Mouse (Mus musculus): ENCODE data around the gene Dst. TPM values are rescaled to one million over a fixed set of nuclear protein-coding genes. Genes with fewer than 3 reads are reported as not detected.
A peak's percentile ranks its signal among the peaks of the same experiment; 100 is the strongest.

The Dst gene
- total RNA-seq, 2 experiments from 2014 or later: 238 TPM

DNA sequence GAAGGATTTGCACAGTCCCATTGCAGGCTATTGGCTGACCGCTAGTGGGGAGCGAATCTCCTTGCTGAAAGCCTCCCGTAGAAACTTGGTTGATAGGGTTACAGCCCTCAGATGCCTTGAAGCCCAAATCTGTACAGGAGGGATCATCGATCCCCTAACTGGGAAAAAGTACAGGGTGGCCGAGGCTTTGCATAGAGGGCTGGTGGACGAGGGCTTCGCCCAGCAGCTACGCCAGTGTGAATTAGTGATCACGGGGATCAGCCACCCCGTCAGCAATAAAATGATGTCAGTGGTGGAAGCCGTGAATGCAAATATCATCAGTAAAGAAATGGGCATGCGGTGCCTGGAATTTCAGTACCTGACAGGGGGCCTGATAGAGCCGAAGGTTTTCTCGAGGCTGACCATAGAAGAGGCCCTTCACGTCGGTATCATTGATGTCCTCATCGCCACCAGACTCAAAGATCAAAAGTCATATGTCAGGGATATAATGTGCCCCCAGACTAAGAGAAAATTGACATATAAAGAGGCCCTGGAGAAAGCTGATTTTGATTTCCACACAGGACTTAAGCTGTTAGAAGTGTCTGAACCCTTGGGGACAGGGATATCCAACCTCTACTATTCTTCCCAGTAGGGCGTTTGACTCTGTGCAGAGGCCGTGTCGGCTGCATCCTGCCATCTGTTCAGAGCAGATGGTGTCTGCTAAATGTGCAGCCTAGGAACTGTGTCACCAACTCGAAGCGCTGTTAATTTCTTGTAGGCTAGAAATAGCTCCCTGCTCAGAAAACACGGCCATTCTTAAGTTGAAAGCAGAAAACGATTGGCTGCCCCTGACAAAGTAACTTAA, 274.6 kb downstream of the Dst start:
- DNase-seq: no peak

DNA sequence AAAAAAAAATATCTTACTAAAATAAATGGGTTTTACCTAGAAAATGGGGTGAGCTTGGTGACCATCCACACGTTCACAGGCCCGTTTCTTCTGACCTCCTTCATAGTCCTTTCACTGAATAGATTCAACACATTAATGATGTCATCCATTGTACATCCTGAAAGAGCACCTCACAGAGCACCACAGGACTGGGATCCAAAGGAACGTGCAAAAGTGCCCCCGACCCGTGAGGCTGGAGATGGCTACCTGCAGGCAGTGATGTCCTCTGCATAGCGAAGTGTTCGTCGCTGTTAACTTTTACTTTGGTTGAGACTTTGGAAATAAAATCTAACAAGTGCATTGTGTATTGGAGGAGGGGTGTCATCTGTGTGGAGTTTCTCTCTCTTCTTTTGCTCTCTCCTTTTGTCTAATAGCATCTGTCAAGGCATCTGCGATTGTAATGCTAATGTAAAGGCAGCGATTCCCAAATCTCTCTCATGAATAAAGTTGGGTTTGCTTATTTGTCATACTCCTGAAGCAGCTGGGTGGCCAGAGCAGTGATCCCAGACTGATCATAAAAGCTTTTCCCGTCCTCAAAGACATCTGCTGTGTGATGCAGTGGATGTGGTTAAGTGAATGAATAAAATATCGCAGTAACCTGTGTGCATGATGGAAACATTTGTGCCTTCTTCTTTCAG, 275.4 kb downstream of the Dst start:
- no peak for DNase-seq

DNA sequence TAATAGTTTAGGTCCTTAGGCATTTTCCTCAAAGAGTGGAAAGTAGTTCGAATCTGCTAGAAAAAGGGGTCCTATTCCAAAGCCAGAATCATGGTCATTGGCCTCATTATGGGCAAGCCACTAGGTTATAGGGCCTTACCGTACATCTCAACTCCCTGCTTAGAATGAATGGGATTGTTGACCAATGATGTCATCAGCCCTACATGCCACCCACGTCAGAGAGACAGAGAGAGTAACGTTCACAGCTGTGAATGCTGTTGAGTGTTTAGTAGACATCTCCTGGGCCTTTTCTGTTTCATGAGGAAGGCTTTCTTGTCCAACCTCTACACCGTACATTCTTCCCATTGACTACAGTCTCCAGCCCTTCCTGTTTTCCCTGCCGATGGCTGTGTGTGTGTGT, 276.2 kb downstream of the Dst start:
- peak; percentile 20 for DNase-seq

DNA sequence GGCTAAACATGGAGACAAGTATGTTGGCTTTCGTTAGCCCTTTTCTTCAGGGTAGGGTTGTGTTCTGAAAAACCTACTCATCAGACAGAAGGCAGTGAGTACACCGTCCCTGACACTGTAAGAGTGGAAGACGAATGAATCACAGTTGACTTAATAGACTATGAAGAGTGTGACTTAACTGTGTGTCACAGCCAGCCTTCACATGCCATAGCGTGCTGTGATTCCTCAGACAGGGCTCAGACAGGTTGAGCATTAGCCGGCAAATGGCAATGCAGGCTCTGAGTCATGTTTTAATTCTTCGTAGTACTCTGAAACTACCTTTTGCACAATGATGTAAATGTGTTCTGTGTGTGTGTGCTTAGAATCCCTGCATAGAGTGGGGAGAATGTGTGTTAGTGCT, 278.0 kb downstream of the Dst start:
- DNase-seq: no peak

DNA sequence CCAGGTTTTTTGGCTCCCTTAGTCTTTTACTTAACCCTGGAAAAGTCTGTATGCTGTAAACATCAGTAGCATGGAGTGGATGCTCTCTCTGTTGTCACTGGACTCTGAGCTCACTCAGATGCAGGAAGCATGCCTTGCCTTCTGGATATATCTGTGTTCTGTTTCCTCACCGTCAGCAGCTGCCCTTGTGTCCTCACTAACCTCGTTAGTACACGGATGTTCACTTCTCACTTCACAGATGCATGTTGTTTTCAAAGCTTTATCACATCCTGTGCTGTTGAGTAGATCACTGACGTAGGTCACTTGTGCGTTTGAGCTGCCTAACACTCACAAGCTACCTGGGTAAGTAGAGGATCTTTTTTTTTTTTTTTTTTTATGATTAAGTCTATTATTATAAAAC, 279.5 kb downstream of the Dst start:
- DNase-seq: no peak

DNA sequence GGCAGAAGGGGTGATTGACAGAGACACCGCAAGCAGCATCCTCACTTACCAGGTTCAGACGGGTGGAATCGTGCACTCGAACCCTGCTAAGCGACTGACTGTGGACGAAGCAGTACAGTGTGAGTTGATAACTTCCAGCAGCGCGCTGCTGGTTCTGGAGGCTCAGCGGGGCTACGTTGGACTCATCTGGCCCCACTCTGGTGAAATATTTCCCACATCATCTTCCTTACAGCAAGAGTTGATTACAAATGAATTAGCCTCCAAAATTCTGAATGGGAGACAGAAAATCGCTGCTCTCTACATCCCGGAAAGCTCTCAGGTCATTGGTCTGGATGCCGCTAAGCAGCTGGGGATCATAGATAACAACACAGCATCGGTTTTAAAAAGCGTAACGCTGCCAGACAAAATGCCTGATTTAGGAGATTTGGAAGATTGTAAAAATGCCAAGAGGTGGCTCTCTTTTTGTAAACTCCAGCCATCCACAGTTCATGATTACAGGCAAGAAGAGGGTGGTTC, 280.8 kb downstream of the Dst start:
- DNase-seq: no peak

DNA sequence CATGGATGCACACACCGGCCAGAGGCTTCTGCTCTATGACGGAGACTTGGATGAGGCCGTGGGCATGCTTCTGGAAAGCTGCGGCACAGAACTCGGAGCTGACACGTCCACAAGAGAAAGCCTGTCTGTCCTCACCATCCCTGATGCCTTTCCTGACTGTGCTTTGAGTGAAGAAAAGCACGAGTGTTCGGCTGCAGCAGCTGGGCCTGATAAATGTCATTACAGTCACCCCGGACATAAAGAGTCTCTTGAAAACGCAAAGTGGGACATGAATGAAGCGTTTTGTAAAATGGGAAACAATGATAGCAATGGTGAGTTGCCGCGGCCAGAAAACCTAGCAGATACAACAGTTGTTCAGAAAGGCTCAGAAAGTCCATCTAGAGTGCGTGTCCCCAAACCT, 281.3 kb downstream of the Dst start:
- no peak for DNase-seq

DNA sequence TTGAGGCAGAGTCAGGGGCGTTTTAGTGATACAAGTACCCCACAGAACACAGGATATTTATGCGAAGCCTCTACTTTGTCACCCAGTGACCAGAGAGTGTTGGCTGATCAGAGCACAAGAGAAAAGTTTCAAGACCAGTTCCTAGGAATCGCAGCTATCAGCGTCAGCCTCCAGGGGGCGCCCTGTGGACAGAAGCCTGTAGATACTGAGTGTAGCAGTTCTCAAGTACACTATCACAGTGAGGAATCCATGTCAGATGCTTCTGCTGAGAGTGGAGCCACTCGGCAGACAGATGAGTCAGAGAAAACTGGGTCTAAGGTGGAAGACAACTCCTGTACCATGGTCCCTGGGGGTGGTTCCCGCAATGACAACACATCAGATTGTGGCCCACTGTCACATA, 281.9 kb downstream of the Dst start:
- peak; percentile 71 for DNase-seq

DNA sequence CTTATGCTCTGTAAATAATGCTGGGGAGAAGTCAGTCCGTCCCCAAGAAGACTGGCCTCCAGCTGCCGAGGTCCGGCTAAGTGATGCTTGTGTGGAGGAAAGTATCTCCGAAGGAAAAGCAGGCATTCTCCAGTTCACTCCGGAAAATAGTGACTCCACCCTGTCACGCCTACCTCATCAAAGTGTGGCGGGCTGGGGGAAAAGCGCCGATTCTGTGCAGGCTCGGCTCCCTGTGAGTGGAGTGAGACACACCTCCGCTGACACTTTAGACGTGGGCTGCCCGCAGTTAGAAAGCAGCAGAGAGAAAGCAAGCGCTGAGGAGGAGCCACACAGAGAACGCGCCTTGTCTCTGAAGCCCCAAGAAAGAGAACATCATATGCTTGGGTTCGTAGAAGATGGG, 284.1 kb downstream of the Dst start:
- DNase-seq: no peak

DNA sequence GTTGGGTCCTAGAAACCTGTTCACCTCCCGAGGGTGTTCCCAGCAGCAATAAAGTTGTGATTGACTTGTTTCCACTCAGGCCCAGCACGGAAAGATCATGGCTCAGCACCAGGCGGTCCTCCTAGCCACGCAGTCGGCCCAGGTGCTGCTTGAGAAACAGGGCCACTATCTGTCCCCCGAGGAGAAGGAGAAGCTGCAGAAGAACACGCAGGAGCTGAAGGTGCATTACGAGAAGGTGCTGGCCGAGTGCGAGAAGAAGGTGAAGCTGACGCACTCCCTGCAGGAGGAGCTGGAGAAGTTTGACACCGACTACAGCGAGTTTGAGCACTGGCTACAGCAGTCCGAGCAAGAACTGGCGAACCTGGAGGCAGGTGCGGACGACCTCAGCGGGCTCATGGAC, 292.8 kb downstream of the Dst start:
- no peak for DNase-seq

DNA sequence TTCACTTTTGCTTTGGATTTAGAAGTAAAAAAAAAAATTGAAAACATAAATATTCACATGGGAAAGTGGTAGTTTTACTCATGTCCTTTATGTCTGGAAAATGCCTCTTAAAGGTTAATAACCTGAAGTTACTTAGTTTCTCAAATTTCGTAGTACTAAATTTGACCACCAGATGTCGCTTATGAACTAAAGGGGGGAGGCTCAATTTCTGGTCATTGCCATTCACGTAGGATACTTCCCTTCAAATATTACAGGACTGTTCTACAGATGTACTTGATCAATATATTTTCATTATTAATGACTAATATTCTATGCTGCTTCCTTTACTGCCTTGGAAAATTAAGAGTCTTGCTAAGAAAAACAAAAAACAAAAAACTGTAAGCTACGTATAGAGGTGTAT, 293.5 kb downstream of the Dst start:
- no peak for DNase-seq

DNA sequence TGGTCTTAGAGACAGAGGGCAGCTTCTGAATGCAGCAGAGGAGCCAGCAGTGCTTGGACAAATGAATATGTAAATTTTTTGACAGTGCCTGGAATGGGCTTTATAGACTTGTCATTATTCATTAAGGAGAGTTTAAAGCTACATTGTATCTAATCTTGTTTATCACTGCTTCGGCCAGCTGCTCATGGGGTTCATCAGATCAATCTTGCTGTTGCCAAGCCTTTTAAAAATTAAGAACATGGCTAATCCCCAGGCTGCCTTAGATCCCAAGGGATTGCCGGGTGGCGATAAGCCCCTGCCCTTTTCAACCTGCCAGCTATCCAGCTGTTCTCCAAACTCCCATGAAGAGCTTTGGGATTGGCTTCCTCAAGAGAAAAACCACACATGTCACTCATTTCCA, 303.7 kb downstream of the Dst start:
- DNase-seq: no peak

DNA sequence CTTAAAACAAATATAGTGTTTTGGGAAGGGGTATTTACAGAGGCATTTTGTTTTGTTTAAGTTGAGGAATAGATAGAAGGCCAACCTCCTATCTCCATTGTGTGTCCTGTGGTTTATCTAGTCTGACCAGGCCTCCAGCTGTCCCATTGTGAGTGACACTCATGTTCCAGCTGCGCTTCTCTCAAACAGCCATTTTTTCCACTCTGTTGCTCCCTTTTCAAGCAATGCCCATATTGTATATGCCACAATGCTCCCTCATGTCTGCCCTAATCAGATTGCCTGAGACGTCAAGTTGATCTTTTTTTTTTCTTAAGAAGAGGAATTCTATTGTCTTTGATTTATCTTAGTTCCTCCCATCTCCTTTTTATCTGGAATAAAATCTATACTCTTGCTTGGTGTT, 308.4 kb downstream of the Dst start:
- no peak for DNase-seq

DNA sequence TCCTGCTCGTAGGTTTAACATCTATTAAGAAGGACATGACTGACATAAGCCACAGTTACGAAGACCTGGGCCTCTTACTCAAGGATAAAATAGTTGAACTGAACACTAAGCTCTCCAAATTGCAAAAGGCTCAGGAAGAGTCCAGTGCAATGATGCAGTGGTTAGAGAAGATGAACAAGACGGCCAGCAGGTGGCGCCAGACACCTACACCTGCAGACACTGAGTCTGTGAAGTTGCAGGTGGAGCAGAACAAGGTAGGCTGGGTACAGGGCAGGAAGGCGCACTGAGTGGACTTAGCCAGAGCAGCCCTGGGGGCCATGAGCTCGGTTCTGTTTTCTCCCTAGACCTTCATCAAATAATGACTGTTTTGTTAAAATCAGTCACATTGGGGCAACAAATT, 310.3 kb downstream of the Dst start:
- DNase-seq: peak; percentile 83

DNA sequence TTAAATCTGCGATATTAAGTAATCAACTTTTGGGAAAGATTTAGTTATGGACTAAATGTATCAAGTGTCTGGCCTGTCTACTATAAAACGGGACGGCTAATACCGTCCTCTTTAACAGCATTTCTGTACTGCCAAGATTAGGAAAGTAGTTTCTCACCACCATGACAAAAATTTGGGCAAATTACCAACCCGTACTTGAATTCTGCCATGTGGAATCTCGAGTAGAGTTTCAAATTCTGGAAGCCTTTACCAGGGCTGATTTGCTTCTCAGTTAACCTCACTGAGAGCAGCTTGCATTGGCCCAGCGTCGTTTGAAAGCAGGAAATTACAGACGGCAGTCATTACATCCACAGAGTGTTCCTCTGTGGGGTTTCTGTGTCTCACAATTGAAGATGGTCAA, 310.8 kb downstream of the Dst start:
- DNase-seq: no peak

DNA sequence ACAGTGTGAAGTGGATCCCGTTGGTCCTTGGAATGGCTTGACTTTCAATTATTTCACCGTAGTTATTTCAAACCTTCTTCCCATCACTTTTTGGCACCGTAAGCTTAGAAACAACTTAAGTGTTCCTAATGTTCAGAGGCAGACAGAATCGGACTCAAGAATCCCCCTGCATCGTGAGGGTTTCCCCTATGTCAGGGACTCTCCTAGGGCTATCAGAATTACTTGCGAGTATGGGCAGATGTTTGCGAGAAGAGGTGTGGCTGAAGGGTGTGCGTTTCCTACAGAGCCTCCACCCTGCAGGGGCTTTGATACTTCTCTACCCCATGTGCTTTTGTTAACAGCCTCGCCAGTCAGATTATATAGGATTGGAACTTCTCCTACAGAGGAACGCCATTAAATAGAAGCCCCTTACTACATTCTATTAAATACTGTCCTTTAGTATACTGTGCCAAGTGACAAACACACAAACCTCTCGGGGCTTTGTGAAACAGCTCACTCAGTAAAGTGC, 312.1 kb downstream of the Dst start:
- DNase-seq: no peak

DNA sequence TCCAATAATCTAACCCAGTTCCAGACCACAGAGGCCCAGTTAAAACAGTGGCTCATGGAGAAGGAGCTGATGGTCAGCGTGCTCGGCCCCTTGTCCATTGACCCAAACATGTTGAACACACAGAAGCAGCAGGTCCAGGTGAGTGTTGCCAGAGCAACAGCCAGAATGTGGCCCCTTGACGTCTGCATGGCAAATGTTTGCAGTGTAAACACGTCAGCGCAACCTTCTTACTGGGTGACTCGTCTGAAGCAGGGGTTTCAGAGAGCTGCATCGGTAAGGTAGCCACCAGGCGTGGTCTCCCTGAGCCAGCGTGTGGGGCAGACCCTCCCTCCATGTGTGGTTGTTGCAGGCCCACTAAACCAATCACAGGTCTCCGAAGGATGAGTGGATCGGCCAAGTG, 315.8 kb downstream of the Dst start:
- DNase-seq: no peak

DNA sequence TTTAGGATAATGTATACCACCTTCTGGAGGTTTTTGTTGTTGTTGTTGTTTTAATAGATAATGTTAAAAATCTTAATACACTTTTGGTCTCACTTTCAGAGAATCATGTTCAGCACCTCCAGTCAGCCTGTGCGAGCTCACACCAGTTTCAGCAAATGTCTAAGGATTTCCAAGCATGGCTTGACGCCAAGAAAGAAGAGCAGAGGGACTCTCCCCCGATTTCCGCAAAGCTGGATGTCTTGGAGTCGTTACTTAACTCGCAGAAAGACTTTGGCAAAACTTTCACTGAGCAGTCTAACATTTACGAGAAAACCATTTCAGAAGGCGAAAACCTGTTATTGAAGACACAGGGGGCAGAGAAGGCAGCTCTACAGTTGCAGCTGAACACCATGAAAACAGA, 319.7 kb downstream of the Dst start:
- DNase-seq: peak; percentile 46

DNA sequence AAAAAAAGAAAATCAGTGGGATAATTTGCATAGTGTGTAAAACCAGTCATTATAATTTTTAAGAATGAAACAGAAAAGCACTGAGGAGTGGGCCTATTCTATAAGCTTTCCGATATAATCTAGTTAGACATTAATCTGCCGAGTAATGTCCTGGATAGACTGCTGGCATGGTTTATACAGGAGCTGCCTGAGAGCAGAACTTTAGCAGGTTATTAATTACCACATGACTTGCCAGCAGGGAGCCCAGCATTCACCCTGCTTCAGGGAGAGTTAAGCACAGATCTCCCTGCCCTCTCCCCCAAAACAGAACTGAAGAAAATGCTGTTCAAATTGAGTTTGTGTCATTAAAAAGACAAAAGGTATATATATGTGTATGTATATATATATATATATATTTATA, 323.0 kb downstream of the Dst start:
- no peak for DNase-seq

DNA sequence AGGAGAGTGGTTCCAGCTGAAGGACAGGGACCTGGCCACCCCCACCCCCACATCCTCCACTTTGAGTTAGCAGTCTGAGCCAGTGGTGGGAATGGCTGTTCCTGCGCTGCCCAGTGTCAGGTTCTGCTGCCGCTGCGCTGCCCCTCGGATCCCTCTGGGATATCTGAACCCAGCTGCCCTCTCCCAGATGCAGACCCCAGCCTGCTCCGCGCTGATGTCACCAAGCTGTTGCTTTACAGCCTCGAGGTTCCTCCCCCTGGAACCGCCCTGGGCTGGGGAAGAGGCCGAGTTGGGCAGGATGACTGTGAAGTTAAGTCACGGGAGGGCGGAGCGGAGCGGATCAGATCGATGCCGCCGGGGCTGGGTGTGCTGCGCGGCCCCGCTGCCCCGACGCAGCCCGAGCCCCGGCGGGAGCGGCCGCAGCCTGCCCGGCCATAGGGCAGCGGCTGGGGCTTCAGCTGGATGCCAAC, 328.3 kb downstream of the Dst start:
- DNase-seq: peak; percentile 73

DNA sequence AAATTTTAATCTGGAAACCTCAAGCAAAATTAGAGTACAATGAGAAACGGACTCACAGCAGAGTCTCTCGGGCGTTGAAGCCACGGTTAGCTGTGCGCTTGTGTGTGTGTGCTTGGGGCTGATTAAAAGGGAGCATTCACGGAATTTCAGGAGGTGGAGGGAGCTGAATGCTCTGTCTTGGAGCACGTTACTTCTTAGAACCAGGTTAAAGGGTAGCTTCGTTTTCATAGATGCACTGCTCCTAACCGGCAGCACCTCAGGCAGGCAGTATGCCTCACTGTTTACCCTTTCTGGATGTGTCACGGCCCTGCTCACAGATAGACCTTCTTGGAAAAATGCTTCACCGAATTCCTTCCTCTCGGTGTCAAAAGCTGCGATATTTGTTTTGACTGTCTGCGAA, 329.2 kb downstream of the Dst start:
- DNase-seq: no peak

DNA sequence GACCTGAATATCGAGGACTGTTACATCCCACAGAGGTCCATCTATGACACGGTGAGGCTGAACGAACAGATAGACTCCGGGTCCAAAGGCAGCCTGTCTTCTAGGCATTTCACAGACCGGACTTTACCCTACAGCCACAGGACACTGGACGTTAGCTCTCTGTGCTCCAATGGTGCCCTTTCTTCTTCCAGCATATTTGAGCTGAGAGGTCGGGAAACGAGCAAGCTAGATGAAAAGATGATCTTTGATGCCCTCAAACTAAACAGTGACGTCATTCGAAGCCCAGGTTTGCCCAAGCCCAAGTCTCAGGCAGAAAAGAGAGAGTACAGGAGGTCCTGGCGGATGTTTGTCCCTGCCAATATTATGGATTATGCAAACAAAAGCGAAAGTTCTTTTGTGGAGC, 329.7 kb downstream of the Dst start:
- DNase-seq: no peak

DNA sequence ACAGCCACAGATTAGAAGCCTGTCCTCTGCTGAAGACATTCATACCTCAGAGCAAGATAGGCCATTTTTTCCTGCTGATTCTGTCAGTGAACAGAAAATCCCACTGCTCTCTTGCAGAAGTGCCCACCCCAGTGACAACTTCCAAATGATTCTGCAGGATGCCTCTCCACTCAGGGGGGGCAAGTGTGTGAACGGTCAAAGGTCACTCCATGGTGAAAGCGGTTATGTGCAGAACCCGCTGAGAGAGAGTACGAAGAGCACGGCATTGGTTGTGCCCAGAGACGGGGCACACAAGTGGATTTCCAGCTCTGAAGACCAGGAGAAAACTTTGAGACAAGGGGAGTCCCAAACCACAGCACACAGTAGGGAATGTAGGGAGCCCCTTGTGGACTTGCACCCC, 330.2 kb downstream of the Dst start:
- DNase-seq: no peak

DNA sequence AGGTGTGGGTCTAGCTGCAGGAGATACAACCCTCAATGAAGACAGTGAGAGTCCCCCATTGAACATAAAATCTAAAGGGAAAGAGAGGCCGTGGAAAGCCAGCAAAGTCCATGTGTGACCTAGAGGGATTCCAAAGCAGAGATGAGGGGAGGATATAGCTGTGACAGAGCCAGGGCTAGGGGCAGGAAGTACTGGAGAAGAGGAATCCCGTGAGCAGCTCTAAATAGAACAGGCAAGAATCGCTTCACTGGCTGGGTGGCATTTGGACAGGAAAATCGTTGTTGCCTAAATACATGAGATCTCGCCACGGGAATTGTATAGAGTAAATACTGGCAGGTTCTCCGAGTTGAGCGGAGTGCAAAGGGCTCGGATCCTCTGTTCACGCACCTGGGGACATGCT, 336.7 kb downstream of the Dst start:
- DNase-seq: no peak
